ENCODE assay signal across 8 mouse cellular contexts in genomic region chr14:56575969-56576901, GRCm38 (mm10). TPM values are rescaled to one million over a fixed set of nuclear protein-coding genes. Genes with fewer than 3 reads are reported as not detected.
DNase-seq lines count a peak whose midpoint lies in the region; ATAC-seq and TF ChIP-seq lines count a peak whose summit lies in the region.

No protein-coding gene starts in this region.

- H3K27ac ChIP-seq in macrophage: peak overlapping the region; percentile 47

- H3K4me3 ChIP-seq in erythroblast, embryonic 14.5 days (replicated peaks): peak overlapping the region; percentile 76
- H3K4me3 ChIP-seq in G1E (ENCODE audit: low read depth, low read length) (peak overlapping the region; percentile 76), macrophage (ENCODE audit: inconsistent target) (peak overlapping the region; percentile 83)

- ATAC-seq in erythroblast, adult 5-6 weeks (replicated peaks; ENCODE audit: low FRiP score, poor library complexity, severe bottlenecking): no peak
- no peak for ATAC-seq in G1E (ENCODE audit: extremely low read depth, insufficient number of reproducible peaks, low FRiP score, poor library complexity, severe bottlenecking)
- ATAC-seq in megakaryocyte-erythroid progenitor cell, adult 5-6 weeks (replicated peaks; ENCODE audit: low FRiP score, low TSS enrichment, poor library complexity, severe bottlenecking): no peak
- ATAC-seq in erythroid progenitor cell, adult 5-6 weeks (replicated peaks; ENCODE audit: low FRiP score, poor library complexity, severe bottlenecking): no peak

- no peaks in the 10 kb centered on the region for H3K9me3 ChIP-seq in erythroblast, embryonic 14.5 days (ENCODE audit: control insufficient read depth, low read length)
- H3K9me3 ChIP-seq in G1E (replicated peaks): no peaks in the 10 kb centered on the region

- no peaks in the 10 kb centered on the region for H3K27me3 ChIP-seq in erythroblast, embryonic 14.5 days (ENCODE audit: control insufficient read depth)
- no peaks in the 10 kb centered on the region for H3K27me3 ChIP-seq in G1E (ENCODE audit: insufficient read depth, low read length)

- peaks cover 73% of the 10 kb centered on the region for H3K79me2 ChIP-seq in macrophage (ENCODE audit: inconsistent target)

- no peak for TF ChIP-seq CTCF in G1E (IDR thresholded peaks at IDR 0.05; ENCODE audit: low read depth, low read length)

- no peak for DNase-seq in G1E (ENCODE audit: low spot score)
- DNase-seq in heart, postnatal 10 days: peak; percentile 9 to 12
- DNase-seq in left cerebral cortex, postnatal 36 days (ENCODE audit: low spot score in 2 of 2): no peak

- intact Hi-C loops in heart, postnatal 10 days (cut with DNase I): loop anchor here (10.0 kb wide), 1 partner anchor 791 kb away; the partner anchor contains the start of genes Adcy4 and Ripk3
- intact Hi-C loops in left cerebral cortex, postnatal 36 days (cut with DNase I): loop anchor here (10.0 kb wide), 1 partner anchor 201 kb away; no protein-coding TSS in a partner anchor

- H3K4me1 ChIP-seq in erythroblast, embryonic 14.5 days (ENCODE audit: control insufficient read depth): peaks cover 35% of the 10 kb centered on the region
- H3K4me1 ChIP-seq in G1E (ENCODE audit: insufficient read depth, low read depth, low read length): peaks cover 32% of the 10 kb centered on the region

- 33% methylated on average over 18 of the region's 18 CpGs for WGBS in macrophage (ENCODE audit: missing documents)

- no peaks in the 10 kb centered on the region; the same call in 1 of the 2 replicates for H3K36me3 ChIP-seq in erythroblast, embryonic 14.5 days (ENCODE audit: control insufficient read depth)
- peaks cover 17% of the 10 kb centered on the region for H3K36me3 ChIP-seq in G1E (replicated peaks)
- H3K36me3 ChIP-seq in macrophage (ENCODE audit: inconsistent target): no peaks in the 10 kb centered on the region; the same call in 1 of the 2 replicates

RNA-seq across cellular contexts. Expression of gene Parp4, which starts 0.8 kb away (rescaled TPM):
- 0.01 TPM in 2 replicates for polyA plus RNA-seq in erythroblast, embryonic 14.5 days (2012)
- total RNA-seq in erythroblast, adult 5-6 weeks (2015; ENCODE audit: low replicate concordance): 12.7 and 16.3 TPM in 2 replicates
- total RNA-seq in erythroblast, adult 5-6 weeks (2017; ENCODE audit: low replicate concordance): 2.6 and 4.2 TPM in 2 replicates
- total RNA-seq in G1E (2014; fragmentation: Nextera tagmentation): 29.1 and 30.8 TPM in 2 replicates
- total RNA-seq in G1E (2017): 6.9 TPM in 2 replicates
- 1.2 and 1.4 TPM in 2 replicates for polyA plus RNA-seq in G1E (2012)
- 10 to 100 TPM; 26.8 to 29.4 TPM for total RNA-seq in heart, postnatal 10 days (2021)
- total RNA-seq in macrophage (2018; cell fraction: chromatin; rRNA removed): 100 to 1,000 TPM in 19 of 26 experiments, 10 to 100 TPM in 7; 72.2 to 247 (median 115) TPM
- total RNA-seq in macrophage (2018; cell fraction: cytosol; rRNA removed): 10 to 100 TPM; 26.0 to 42.8 (median 36.5) TPM
- total RNA-seq in macrophage (2018; cell fraction: nucleus; rRNA removed): 100 to 1,000 TPM in 3 of 26 experiments, 10 to 100 TPM in 23; 53.7 to 172 (median 79.4) TPM
- 27.1 to 32.9 TPM (median 29.4 TPM) in 3 replicates for polyA plus RNA-seq in macrophage (2018)
- total RNA-seq in megakaryocyte-erythroid progenitor cell, adult 5-6 weeks (2014; fragmentation: Nextera tagmentation): 11.4 and 23.6 TPM in 2 replicates
- 2.8 and 6.3 TPM in 2 replicates for total RNA-seq in megakaryocyte-erythroid progenitor cell, adult 5-6 weeks (2017)
- total RNA-seq in left cerebral cortex, postnatal 36 days (2021): 1 to 10 TPM; 3.7 to 4.3 TPM
- total RNA-seq in erythroid progenitor cell, adult 5-6 weeks (2015; ENCODE audit: low replicate concordance): 14.1 and 28.9 TPM in 2 replicates
- total RNA-seq in erythroid progenitor cell, adult 5-6 weeks (2017; ENCODE audit: low replicate concordance): 2.1 and 3.0 TPM in 2 replicates

RNA-seq across cellular contexts. Expression of gene Cenpj, which starts 1.0 kb away (rescaled TPM):
- polyA plus RNA-seq in erythroblast, embryonic 14.5 days (2012): 0.28 and 0.39 TPM in 2 replicates
- 6.1 and 9.4 TPM in 2 replicates for total RNA-seq in erythroblast, adult 5-6 weeks (2015; ENCODE audit: low replicate concordance)
- 5.0 and 17.0 TPM in 2 replicates for total RNA-seq in erythroblast, adult 5-6 weeks (2017; ENCODE audit: low replicate concordance)
- 13.0 and 17.4 TPM in 2 replicates for total RNA-seq in G1E (2014; fragmentation: Nextera tagmentation)
- total RNA-seq in G1E (2017): 13.7 and 18.8 TPM in 2 replicates
- polyA plus RNA-seq in G1E (2012): 0.34 and 0.48 TPM in 2 replicates
- 1 to 10 TPM; 3.0 to 3.6 TPM for total RNA-seq in heart, postnatal 10 days (2021)
- 10 to 100 TPM in 25 of 26 experiments, 1 to 10 TPM in 1; 8.8 to 74.0 (median 40.5) TPM for total RNA-seq in macrophage (2018; cell fraction: chromatin; rRNA removed)
- 10 to 100 TPM in 16 of 26 experiments, 1 to 10 TPM in 10; 3.7 to 20.8 (median 10.5) TPM for total RNA-seq in macrophage (2018; cell fraction: cytosol; rRNA removed)
- total RNA-seq in macrophage (2018; cell fraction: nucleus; rRNA removed): 10 to 100 TPM in 24 of 26 experiments, 1 to 10 TPM in 2; 4.2 to 49.6 (median 29.9) TPM
- 6.9 to 15.4 TPM (median 9.3 TPM) in 3 replicates for polyA plus RNA-seq in macrophage (2018)
- total RNA-seq in megakaryocyte-erythroid progenitor cell, adult 5-6 weeks (2014; fragmentation: Nextera tagmentation): 12.3 and 14.9 TPM in 2 replicates
- 11.7 and 24.0 TPM in 2 replicates for total RNA-seq in megakaryocyte-erythroid progenitor cell, adult 5-6 weeks (2017)
- total RNA-seq in left cerebral cortex, postnatal 36 days (2021): 1 to 10 TPM; 2.0 to 4.0 TPM
- 26.4 and 67.0 TPM in 2 replicates for total RNA-seq in erythroid progenitor cell, adult 5-6 weeks (2015; ENCODE audit: low replicate concordance)
- total RNA-seq in erythroid progenitor cell, adult 5-6 weeks (2017; ENCODE audit: low replicate concordance): 27.5 and 41.5 TPM in 2 replicates

Comparison
In these comparisons a context has a peak if more than half of its experiments do, and no peak if none do; other contexts are left out.
1. DNase-seq: peak in heart, postnatal 10 days (2 of 2); none in G1E (single experiment) and left cerebral cortex, postnatal 36 days (0 of 2).
2. Peak in every context shown above with its lines, with median percentiles within 50 percentile points of each other: H3K4me3 ChIP-seq.